Mouse (Mus musculus) ZHBTc4 (cell line): Measurements from ENCODE around the gene Gm17660.

Source experiments
- DNase-seq: peaks from one replicate; pipeline ENCODE4 v3.0.0-alpha.2; 2011; ENCODE audit warnings: low read depth, low spot score

Gm17660 gene

GRCm38 (mm10) chr5:104077508-104077907 lies at the start of gene Gm17660:
TSS of gene Gm17660 (minus strand) at chr5:104077608.
- DNase-seq: no peak

DNA sequence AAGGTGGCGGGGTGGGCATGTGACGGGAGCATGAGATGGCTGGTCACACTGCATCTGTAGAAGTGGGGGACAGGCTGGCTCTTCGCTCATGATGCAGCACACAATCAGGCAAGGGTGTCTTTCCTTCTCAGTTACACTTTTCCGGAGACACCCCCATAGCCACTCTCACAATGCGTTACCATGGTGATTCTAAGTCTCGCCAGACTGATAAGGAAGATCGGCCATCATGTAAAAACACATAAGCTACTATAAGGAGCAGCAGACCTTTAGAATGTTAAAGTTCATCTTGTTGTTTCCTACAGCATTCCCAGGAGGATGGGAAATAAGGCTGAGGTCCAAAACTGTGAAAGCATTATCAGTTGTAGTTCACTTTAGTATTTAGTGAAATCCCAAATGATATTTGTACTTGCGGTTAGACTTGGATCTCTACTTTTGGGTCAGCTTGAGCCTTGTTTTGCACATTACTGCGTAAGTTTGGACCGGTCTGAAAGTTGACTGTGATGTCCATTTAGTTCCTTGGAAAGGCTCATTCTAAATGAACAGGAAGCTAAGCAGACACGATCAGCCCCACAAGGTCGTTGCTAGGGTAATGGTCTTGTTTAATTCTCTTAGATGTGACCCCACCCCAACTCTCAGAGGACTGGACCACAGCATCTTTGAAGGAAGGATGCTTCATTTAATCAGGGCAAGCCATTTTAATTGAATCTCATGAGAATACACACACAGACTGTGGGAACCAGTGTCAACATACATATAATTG lies 49.3 kb upstream of the Gm17660 start:
- DNase-seq: peak; percentile 23

DNA sequence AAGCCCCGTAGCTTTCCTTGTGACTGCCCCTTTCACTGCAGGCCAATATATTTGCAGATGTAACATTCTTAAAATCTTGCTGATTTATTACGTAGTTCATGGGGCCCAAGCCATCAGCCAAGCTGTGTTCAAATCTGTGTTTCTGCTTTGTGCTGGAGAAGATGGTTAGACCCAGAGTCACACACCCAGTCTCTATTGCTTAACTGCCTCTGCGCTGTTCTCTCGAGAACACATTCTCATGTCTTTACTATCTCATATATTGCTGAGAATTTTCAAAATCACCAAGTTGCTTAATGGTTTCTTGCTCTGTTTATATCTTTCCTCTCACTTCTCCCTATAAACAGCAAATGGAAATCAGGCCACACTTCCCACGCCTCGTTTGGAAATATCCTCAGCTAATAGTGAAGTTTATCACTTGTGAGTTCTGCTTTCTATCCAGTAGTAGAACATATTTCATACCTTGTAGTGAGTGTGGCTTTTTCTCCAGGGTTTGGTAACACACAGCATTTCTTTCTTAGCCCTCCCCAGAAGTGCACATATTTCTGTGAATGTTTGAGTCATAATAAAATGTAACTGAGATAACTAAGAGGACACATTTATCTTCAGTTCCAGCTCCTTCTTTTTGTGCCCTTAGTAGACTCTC lies 46.7 kb upstream of the Gm17660 start:
- no peak for DNase-seq

- DNase-seq: no peak
These were observed 38.5 kb upstream of the Gm17660 start for GRCm38 (mm10) chr5:104115890-104116289.

GRCm38 (mm10) chr5:104115118-104115517 lies 37.7 kb upstream of the Gm17660 start:
- no peak for DNase-seq

DNA sequence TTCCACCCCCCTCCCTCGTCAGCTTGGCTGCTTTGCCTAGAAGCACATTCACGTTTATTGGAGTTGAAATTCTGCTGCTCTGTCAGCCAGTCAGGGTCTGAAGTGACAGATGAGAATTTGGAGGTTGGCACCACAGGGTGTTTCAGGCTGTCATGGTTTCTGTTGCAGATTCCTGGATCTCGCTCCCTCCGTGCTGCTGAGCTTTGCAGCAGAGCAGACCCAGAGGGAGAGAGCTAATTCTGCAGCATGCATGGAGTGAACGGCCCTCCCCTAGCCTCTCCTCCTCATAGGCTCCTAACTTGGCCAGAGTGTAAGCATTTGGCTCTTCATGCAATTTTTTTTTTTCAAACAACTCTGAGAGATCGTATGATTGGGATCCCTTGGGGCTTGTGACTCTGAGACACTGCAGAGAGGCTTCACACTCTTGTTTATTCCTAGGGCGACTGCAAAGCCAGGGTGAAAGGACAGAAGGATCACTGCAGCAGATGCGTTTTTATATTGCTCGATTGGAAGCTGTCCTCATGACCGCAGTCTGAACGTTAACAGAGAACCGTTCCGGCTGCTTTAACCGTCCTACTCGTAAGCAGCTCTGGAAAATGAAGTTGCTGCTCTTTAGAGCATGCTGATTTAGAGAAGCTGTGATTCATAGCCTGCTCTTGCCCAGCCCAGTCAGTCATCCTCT lies 36.2 kb upstream of the Gm17660 start, which contains the start of gene Sparcl1:
TSS of gene Sparcl1 (minus strand) at position 243 of the 682 bp plus-strand sequence.
- DNase-seq: no peak

DNA sequence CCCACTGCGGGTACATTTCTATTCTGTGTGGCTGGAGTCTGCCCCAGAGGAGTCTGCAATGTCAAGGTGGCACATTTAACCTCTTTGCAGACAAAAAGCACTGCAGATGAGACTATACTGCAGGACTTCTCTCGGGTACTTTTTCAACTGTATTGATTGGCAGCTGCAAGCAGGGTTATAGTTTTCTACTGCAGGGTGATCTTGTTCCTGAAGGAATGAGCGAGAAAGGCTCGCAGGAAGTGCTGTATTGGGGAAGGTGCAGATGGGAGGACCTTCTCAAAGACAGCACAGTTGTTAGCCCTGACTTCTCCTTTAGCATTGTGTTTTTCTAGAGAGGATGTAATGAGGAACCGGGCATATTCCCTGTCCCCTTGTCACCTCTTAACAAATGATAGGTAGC lies 35.1 kb upstream of the Gm17660 start:
- DNase-seq: no peak

GRCm38 (mm10) chr5:104112016-104112415 lies 34.6 kb upstream of the Gm17660 start:
- DNase-seq: peak; percentile 48

DNA sequence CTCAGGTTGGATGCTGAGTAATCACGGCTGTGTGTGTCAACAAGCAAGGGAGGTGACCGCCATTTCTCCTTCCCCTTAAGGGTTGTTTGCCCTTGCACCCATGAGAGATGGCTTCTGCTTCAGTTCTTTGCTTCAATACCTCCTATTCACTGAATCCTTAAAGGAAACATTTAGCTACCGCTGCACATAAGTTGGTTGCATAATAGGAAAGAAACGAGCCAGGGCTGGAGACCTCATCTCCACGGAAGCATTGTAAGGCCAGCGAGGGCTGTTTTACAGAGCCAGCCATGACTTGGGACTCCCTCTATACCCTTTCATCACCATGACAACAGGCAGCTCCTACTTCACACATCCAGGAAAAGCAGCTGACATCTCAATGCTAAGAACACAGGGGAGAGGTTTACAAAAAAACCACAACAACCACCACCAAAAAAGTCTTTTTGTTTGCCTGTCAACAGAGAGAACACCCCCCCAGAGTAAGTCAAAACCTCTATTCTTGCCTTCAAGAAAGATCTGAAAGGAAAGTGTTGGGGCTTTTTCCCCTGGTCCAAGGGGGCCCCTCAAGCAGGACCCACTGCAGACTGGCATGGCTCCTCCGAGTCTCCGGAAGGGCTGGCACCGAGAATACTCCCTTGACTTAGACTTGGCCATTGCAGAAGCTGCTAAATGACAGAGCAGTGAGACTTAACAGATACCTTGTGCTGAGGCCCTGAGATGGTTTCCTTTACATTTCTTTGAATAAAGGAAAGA lies 32.9 kb upstream of the Gm17660 start:
- DNase-seq: peak; percentile 72

GRCm38 (mm10) chr5:104109516-104109915 lies 32.1 kb upstream of the Gm17660 start:
- peak; percentile 69 for DNase-seq

DNA sequence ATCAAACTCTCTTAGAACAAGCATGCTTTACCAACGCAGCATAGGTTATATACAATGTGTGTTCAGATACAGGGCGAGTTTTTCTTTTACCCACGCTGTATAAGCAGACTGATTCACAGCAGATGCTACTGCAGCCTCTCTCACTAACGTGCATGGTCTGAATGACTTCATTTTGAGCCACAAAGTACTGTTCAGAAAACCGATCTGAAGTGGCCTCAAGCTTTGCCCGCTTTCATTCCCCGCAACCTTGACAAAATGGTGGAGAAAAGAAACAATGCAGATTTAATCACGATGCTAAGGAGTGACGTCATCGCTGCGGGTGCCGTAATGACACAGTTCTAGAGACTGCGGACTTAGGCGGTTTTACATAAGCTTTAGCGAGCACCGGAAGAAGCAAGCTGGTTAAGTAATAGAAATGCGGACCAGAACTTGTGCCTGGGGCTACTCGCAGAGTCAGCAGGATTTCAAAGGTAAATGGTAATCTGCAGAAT lies 31.5 kb upstream of the Gm17660 start:
- peak; percentile 95 for DNase-seq

DNA sequence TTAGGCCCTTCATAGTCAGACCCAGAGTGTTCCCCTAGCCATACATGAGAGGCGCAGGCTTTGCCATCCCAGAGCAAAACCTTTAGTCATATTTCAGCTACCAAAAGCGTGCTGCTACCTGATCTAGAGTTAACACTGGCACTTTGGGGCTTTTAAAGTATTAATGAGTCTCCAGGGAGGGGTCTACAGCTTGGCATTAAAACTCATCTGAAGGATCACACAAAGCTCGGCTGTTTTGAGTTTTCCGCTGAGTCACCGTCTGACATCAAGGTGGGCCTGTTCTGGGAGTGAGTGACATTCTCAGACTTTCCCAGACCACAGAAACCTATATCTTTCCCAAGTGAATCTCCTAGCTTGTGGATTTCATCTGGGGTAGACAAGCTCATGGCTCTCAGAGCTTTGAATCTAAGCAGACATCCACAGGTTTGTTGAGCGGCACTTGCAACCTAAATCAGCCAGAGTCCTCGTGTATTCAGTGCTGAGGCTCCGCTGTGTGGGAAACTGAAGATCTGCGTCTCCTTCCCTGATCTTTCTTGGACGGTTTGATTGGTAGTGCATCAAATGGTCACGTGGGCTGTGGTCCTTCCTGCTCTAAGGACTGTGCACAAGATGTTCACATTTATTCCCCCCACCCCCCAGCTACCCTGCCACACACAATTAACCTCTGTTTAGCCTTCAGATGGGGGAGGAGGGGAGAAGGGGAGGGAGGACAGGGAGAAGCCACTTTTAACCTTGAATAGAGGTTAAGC lies 30.9 kb upstream of the Gm17660 start:
- peak; percentile 71 for DNase-seq

DNA sequence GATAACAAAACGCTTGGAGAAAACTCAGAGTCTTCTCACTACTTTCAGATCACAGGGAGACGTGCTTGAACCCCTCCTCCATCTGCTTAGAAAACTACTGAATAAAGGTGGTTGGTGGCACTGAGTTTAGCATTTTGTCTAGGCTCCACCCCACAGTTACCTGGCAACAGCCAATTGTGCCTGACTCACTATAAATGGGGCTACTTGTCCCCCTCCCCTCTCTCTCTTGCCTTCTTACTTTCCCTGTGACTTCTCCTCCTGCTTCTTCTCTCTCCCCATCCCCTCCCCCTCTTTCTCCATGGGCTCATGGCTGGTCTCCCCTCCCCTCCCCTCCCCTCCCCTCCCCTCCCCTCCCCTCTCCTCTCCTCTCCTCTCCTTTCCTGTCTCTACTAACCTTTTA lies 26.7 kb upstream of the Gm17660 start:
- DNase-seq: peak; percentile 79

DNA sequence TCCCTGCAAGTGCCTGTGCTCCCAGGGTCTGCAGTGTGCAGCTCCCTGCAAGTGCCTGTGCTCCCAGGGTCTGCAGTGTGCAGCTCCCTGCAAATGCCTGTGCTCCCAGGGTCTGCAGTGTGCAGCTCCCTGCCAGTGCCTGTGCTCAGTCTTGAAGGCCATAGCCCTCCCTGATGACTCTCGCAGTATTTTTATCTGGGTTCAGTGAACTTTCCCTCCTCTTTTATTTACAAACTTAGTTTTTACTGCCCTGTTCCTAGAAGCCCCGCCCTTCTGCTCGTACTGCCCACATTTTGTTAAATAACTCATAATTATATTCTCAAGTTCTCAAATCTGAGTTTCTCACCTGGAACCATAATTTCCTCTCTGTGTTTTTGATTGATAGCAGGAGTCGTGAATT lies 25.8 kb upstream of the Gm17660 start:
- no peak for DNase-seq

DNA sequence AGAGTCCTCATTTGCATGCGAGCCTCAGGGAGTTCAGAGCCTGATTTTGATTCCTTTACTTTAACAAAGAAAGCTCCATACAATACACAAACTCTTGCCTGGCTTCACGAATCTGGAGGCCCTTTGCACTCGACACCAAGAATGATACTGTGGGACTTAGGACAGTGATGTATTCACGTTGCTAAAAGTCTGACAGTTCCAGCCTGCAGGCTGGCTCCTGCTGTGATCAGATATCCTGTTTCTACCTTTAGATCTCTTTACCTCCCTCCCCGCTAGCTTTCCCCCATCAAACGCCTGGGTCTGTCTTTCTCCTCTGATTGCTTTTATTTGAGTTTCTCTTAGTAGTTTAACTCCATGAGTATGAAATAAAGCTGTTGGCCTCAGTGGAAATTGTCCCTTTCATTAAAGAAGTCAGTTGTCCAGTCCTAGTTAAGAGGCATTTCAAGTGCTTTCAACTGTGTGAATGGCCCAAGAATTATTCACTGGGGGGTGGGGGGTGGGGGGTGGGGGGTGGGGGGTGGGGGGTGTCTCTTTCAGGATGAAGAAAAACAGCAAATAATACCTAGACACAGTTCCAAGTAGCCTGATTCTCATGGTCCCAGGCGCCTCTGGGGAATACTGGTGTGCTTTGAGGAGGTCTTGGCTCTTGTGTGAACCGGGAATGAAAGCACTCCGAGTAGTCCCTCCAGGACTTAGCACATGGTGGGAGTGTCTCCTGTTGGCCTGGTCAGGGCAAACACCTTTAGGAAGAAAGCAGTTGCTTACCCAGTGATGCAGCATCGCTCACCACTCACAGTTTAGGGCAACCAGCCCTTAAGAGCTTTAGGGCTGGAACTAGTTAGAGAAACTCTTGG lies 24.5 kb upstream of the Gm17660 start:
- DNase-seq: no peak

GRCm38 (mm10) chr5:104096078-104096938 lies 18.9 kb upstream of the Gm17660 start:
- no peak for DNase-seq

DNA sequence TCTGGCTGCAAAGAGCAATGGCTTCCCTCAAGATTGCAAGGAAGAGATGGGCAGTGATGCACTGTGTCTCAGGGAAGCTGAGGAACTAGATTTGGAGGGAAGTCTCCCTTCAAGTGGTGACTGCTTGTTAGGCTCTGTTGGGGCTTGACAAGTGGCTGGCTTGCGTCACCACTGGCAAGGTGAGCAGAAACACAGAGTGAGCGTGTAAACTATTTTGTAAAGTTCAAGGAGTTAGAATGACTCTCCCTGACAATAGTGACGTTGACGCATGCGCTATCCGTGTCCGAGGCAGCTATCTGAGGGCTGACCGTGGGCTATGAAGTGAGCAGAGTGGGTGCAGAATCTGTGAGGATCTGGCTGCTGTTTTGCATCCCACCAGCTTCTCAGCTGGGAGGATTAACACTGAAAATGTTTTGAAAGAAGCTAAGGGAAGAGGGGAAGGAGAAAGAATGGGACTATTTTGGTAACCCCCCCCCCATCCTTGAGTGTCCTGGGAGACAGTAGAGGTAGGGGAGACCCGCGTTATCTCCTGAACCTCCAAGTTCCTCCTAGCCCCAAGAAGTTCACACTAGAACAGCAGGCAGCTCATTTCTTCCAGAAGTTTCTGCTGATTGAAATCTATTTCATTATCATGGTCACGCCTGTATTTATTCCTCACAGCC lies 18.1 kb upstream of the Gm17660 start:
- DNase-seq: no peak

GRCm38 (mm10) chr5:104089751-104090150 lies 12.3 kb upstream of the Gm17660 start:
- no peak for DNase-seq

DNA sequence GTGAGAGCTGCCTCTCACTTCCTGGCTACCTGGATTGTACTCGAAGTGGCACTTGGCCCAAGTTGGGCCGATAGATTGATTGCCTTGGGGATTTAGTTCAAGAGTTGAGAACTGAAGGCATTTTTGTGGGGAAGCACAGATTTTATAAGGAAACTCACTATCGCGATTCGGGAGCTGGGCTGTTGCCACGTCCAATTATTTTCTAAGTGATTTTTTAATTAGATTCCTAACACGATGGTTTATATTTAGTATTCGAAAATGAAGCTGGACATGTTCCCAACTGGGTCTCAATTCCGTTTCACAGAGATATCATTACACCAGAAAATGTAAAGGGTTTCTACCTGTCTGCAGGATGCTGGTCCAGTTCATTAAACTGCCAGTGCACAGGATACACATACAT lies 8.0 kb upstream of the Gm17660 start:
- no peak for DNase-seq
